Mouse (Mus musculus): ENCODE measurements around the gene Mcm5. TPM values are rescaled to one million over a fixed set of nuclear protein-coding genes. Genes with fewer than 3 reads are reported as not detected.

Mcm5 gene
- polyA plus RNA-seq, 1 experiment from 2014 or later, result 204 TPM

Other genes starting within 250 kb of the Mcm5 start
- not detected in 2 replicates for gene Isx, start 236.4 kb upstream of the Mcm5 start, polyA plus RNA-seq (2014; fragmentation: Nextera tagmentation; extraction: Ambion mirVana)
- 48.0 and 49.0 TPM in 2 replicates for gene Hmgxb4, start 116.2 kb upstream of the Mcm5 start, polyA plus RNA-seq (2014; fragmentation: Nextera tagmentation; extraction: Ambion mirVana)
- 31.1 and 38.6 TPM in 2 replicates for gene Tom1, start 75.9 kb upstream of the Mcm5 start, polyA plus RNA-seq (2014; fragmentation: Nextera tagmentation; extraction: Ambion mirVana)
- 15.9 and 16.1 TPM in 2 replicates for gene Hmox1, start 15.9 kb upstream of the Mcm5 start, polyA plus RNA-seq (2014; fragmentation: Nextera tagmentation; extraction: Ambion mirVana)
- 0.16 and 0.33 TPM in 2 replicates for gene Rasd2, start 104.4 kb downstream of the Mcm5 start, polyA plus RNA-seq (2014; fragmentation: Nextera tagmentation; extraction: Ambion mirVana)

Data from neural tube, embryonic 11.5 days (tissue).